Mouse (Mus musculus) intestine, postnatal 0 days (tissue): ENCODE data around the gene Rab20. TPM values are rescaled to one million over a fixed set of nuclear protein-coding genes. Genes with fewer than 3 reads are reported as not detected.
"Not testable (repeated sequence)": the region's sequence is repeated elsewhere in the genome, so short reads cannot be mapped to it uniquely, and the experiment has no call there.

ENCODE experiments used
- ATAC-seq: fragments of 200-750 bp; cut with Nextera tagmentation; 2 replicates; pipeline ENCODE4 v1.8.0; 2017; ENCODE audit warnings: mild to moderate bottlenecking, moderate TSS enrichment, moderate library complexity
- H3K27ac ChIP-seq: fragments of 300-500 bp; sonication (generic); 2 replicates; pipeline ENCODE4 v1.5.1; 2014; ENCODE audit warnings: mild to moderate bottlenecking, low read depth, low read length, moderate library complexity
- H3K27me3 ChIP-seq: fragments of 300-500 bp; sonication (generic); replicated peaks from 2 replicates; pipeline ENCODE4 v1.6.1; 2014; ENCODE audit warnings: low read length, mixed read lengths; ENCODE audit not compliant: control insufficient read depth, insufficient read depth
- H3K36me3 ChIP-seq: fragments of 300-500 bp; sonication (generic); 2 replicates; pipeline ENCODE4 v1.6.1; 2014; ENCODE audit warnings: mild to moderate bottlenecking, moderate library complexity; ENCODE audit not compliant: control insufficient read depth, insufficient read depth
- H3K4me1 ChIP-seq: fragments of 300-500 bp; sonication (generic); replicated peaks from 2 replicates; pipeline ENCODE4 v1.6.1; 2014; ENCODE audit warnings: antibody characterized with exemption, low read length, mixed read lengths; ENCODE audit not compliant: control insufficient read depth, insufficient read depth
- H3K4me2 ChIP-seq: fragments of 300-500 bp; sonication (generic); replicated peaks from 2 replicates; pipeline ENCODE4 v1.6.1; 2014; ENCODE audit warnings: low read depth, mild to moderate bottlenecking, moderate library complexity
- H3K4me3 ChIP-seq: fragments of 300-500 bp; sonication (generic); 2 replicates; pipeline ENCODE4 v1.5.1; 2014; ENCODE audit warnings: low read depth, low read length
- H3K9ac ChIP-seq: fragments of 300-500 bp; sonication (generic); 2 replicates; pipeline ENCODE4 v1.6.1; 2014; ENCODE audit warnings: mild to moderate bottlenecking, low read depth, low read length
- H3K9me3 ChIP-seq: fragments of 300-500 bp; sonication (generic); 2 replicates; pipeline ENCODE4 v1.6.1; 2016; ENCODE audit warnings: mixed run types; ENCODE audit not compliant: control insufficient read depth
- CTCF ChIP-seq: sonication (generic); IDR thresholded peaks from 2 replicates; pipeline ENCODE4 v1.5.1; 2016; ENCODE audit warnings: low read depth, mild to moderate bottlenecking, control low read depth, antibody characterized with exemption, moderate library complexity
- WGBS: fragments of 180-500 bp; shearing (Covaris S2); extraction: QIAGEN DNeasy Blood & Tissue Kit; methylation state at CpG from one replicate; pipeline ENCODE4 v1.1.7; 2014; 5-methylcytosine and 5-hydroxymethylcytosine counted together
- polyA plus RNA-seq: library from polyadenylated mRNA; unstranded; fragments of >200 nt; fragmentation: Nextera tagmentation; extraction: Ambion mirVana; gene quantifications from 2 replicates; pipeline ENCODE4 v1.2.1, GENCODE M21; 2015

The Rab20 gene
- polyA plus RNA-seq, 1 experiment from 2014 or later = 43.5 TPM

DNA sequence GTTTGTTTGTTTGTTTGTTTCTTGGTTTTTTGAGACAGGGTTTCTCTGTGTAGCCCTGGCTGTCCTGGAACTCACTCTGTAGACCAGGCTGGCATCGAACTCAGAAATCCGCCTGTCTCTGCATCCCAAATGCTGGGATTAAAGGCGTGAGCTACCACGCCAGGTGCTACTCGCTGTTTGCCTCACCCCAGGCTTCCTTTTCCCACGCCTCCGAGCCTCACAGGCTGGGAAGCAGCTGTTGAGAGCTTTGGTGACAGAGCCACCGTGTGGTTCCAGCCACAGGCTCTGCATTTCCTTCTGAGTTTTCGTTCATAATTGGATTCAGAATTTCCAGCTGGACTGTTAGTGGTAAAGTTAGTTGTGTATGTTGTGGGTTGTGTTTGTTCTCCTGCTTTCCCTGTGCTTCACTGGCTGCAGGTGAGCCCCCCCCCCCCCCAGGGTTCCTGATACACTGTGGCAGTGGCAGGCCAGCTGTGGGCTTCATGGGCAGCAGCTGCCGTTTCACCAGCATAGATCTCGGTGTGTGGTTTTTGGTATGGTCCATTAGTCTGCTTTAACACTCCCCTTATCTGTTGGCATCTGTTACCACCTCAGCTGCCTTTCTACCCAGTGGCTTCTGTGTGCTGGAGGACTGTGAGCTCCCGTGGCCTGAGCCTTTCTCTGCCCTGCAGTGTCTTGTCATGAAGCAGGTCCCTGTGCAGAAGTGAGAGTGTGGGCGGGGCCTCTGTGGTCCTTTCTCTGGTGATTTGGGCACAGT lies 25.1 kb upstream of the Rab20 start:
- Histone ChIP-seq H3K9ac (no peak overlapping the region), H3K27ac (no peak overlapping the region), H3K27me3 (no peaks in the 10 kb centered on the region), H3K9me3 (no peaks in the 10 kb centered on the region), H3K4me3 (no peak overlapping the region), H3K36me3 (peaks cover 61% of the 10 kb centered on the region), H3K4me1 (0 out of 2 replicates have a peak, but pooled peaks cover under 1% of the 10 kb centered on the region), H3K4me2 (no peak overlapping the region)
- ATAC-seq = no peak
- WGBS = 87% methylated on average over 13 of the region's 13 CpGs
- no peak for TF ChIP-seq CTCF

DNA sequence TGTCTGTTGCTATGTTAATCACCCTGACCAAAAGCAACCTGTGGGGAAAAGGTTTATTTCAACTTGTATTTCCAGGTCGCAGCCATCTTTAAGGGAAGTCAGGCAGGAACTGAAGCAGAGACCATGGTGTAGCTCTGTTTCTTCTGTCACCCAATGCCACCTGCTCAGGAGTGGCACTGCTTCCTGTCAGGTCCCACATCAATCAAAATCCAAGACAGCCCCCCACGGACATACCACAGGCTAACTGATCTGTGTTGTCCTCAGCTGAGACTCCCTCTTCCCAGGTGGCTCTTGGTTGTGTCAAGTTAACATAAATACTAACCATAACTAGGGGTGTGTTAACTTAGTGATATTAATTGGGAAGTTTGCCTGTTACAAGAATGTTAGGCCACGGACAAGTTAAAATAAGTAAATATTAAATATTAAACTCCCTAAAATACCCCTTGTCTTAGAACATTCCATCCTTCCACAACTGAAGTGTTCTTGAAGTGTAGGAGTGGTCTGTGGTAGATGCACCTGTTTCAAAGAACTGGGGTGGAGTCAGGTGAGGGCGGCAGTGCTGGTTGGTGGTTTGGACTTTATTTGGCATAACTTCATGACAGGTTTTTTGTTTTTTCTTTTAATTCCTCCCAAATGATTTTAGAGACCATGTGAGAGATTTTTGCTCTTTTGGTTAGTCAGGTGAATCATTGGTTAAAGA lies 20.4 kb upstream of the Rab20 start:
- 79% methylated on average over 4 of the region's 4 CpGs for WGBS
- no peak overlapping the region for H3K27ac ChIP-seq
- H3K9me3 ChIP-seq = no peaks in the 10 kb centered on the region
- peak overlapping the region; percentile 75 for H3K4me2 ChIP-seq
- no peak for ATAC-seq
- 0 out of 2 replicates have a peak overlapping the region, but pooled peaks have one; percentile 77 for H3K4me3 ChIP-seq
- TF ChIP-seq CTCF = no peak
- H3K9ac ChIP-seq = 0 out of 2 replicates have a peak overlapping the region, but pooled peaks have one; percentile 18
- H3K27me3 ChIP-seq = no peaks in the 10 kb centered on the region
- 0 out of 2 replicates have a peak, but pooled peaks cover 5% of the 10 kb centered on the region for H3K4me1 ChIP-seq
- H3K36me3 ChIP-seq = peaks cover 20% of the 10 kb centered on the region

DNA sequence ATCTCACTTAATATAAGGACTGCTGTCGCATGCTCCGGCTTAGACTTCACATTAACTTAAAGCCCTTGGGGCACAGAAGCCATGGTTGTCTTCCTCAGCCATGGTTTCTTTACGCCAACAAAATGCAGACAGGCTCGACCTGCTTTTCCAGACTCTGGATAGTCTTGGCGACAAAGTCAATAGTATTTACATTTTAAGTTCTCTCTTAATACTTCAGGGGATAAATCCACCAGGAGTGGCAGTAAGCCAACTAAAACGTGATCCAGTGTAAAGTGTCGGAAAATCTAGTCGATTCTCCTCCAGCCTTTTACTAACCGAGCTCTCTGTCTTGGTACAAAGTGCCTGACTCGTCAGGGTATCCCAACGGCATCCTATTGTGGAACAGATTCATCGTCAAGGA lies 19.8 kb upstream of the Rab20 start:
- H3K9me3 ChIP-seq = no peaks in the 10 kb centered on the region
- H3K27ac ChIP-seq = no peak overlapping the region
- peak overlapping the region; percentile 80 for H3K9ac ChIP-seq
- peak overlapping the region; percentile 77 for H3K4me3 ChIP-seq
- H3K27me3 ChIP-seq = no peaks in the 10 kb centered on the region
- peak overlapping the region; percentile 75 for H3K4me2 ChIP-seq
- 0 out of 2 replicates have a peak, but pooled peaks cover 5% of the 10 kb centered on the region for H3K4me1 ChIP-seq
- H3K36me3 ChIP-seq = peaks cover 14% of the 10 kb centered on the region
- no peak for ATAC-seq
- 66% methylated on average over 12 of the region's 12 CpGs for WGBS
- TF ChIP-seq CTCF = no peak

DNA sequence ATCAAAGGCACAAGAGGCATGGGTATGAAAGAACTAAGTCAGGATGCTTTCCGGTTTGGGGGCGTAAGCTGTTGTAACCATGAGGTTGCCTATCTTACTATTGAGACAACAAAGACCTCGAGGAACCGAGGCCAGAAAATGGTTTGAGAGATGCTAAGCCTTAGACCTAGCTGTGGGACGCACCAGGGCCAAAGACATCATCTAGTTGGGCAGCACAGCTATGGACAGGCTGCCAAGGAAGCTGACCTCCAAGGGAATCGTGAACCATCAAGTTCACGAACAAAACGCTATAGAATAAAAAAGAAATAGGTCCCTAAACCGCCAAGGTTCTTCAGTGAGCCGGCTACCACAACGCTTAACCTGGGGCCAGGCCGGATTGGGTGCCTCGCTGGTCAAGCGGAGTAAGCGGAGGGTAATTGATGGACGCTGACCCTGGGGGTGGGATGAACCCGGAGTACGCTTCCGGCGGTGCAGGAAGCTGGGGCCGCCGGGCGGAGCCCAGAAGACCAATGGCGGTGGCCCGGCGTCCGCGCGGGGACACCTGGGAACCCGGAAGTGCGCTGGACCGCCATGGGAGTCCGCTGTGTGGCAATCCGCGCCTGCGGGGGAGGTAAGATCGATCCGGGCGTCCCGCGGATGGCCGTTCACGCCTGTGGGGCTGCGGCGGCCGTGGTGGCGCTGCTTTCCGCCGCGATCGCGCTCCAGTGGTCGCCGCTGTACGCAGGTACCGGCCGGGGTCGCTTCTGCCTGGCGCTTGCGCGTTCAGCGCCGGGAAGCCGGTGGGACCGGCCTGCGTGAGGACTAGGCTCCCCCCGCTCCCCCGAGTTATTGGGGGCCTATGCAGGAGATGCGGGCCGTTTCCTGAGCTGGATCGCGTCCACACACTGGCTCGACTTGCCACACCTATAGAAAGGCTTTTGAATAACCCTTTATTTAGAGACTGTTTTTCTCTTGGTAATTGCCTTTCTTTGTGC lies 18.8 kb upstream of the Rab20 start, which contains the start of gene Naxd:
Naxd (plus strand) TSS at position 490 of the 974 bp plus-strand sequence.
- H3K27ac ChIP-seq = peak within 1 kb of the TSS; percentile 71
- peak within 1 kb of the TSS; percentile 77 for H3K4me3 ChIP-seq
- TF ChIP-seq CTCF = no peak
- H3K4me1 ChIP-seq = 0 out of 2 replicates have a peak, but pooled peaks cover 5% of the 10 kb centered on the region
- ATAC-seq = peak; percentile 97
- no peaks in the 10 kb centered on the region for H3K9me3 ChIP-seq
- peaks cover 6% of the 10 kb centered on the region for H3K36me3 ChIP-seq
- peak within 1 kb of the TSS; percentile 80 for H3K9ac ChIP-seq
- peak within 1 kb of the TSS; percentile 75 for H3K4me2 ChIP-seq
- WGBS = 3% methylated on average over 73 of the region's 73 CpGs
- no peaks in the 10 kb centered on the region for H3K27me3 ChIP-seq

DNA sequence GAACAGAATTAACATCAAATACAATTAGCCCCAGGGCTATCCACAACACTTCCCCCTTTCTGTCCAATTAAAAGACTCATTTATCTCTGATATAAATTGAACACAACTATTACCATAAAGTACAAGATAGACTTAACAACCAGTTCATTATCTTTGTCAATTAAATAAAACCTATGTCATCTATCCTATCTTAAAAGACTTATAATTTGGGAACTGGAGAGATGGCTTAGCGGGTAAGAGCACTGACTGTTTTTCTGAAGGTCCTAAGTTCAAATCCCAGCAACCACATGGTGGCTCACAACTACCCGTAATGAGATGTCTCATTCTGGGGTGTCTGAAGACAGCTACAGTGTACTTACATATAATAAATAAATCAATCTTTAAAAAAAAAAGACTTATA lies 13.8 kb upstream of the Rab20 start:
- 84% methylated on average over 2 of the region's 2 CpGs for WGBS
- not testable (repeated sequence) for H3K9ac ChIP-seq, H3K4me3 ChIP-seq, H3K9me3 ChIP-seq, H3K4me1 ChIP-seq, H3K27ac ChIP-seq, H3K27me3 ChIP-seq, H3K4me2 ChIP-seq, ATAC-seq, H3K36me3 ChIP-seq
